Mouse (Mus musculus) spleen, postnatal 36 days (tissue): ENCODE results near the gene Abhd2.

Source experiments
- DNase-seq, 2 experiments: peaks; one replicate each; pipeline ENCODE4 v3.0.0; 2022; ENCODE audit warnings: low spot score in 2 of 2, mixed read lengths in 1 of 2

Abhd2 gene

GRCm38 (mm10) chr7:79375594-79375993 is 102.6 kb downstream of the Abhd2 start:
- DNase-seq = no peak

- DNase-seq = no peak
Measured at GRCm38 (mm10) chr7:79376516-79377275, 103.7 kb downstream of the Abhd2 start.

- no peak for DNase-seq
Measured at GRCm38 (mm10) chr7:79386422-79387133, 113.6 kb downstream of the Abhd2 start, which contains the start of gene Rlbp1. Rlbp1 (minus strand) TSS chr7:79387048.

GRCm38 (mm10) chr7:79387140-79387539 is 114.1 kb downstream of the Abhd2 start:
- DNase-seq = no peak

- DNase-seq = no peak
Measured at GRCm38 (mm10) chr7:79387991-79388390, 115.0 kb downstream of the Abhd2 start.

GRCm38 (mm10) chr7:79388671-79389206 is 115.7 kb downstream of the Abhd2 start:
- no peak for DNase-seq

- no peak for DNase-seq
Measured at GRCm38 (mm10) chr7:79390141-79390708, 117.2 kb downstream of the Abhd2 start.

- no peak for DNase-seq
Measured at GRCm38 (mm10) chr7:79391471-79391870, 118.5 kb downstream of the Abhd2 start.

GRCm38 (mm10) chr7:79391883-79392649 is 119.1 kb downstream of the Abhd2 start, which contains the start of gene Fanci:
Fanci (plus strand) TSS chr7:79391929.
- peak; percentile 88 to 92 for DNase-seq

GRCm38 (mm10) chr7:79392860-79393513 is 120.0 kb downstream of the Abhd2 start:
- DNase-seq = peak; percentile 21 to 43

- no peak for DNase-seq
Measured at GRCm38 (mm10) chr7:79393924-79394323, 120.9 kb downstream of the Abhd2 start.

- DNase-seq = no peak
Measured at GRCm38 (mm10) chr7:79394666-79395065, 121.7 kb downstream of the Abhd2 start.

- no peak for DNase-seq
Measured at GRCm38 (mm10) chr7:79395186-79395585, 122.2 kb downstream of the Abhd2 start.

- no peak for DNase-seq
Measured at GRCm38 (mm10) chr7:79397446-79397963, 124.5 kb downstream of the Abhd2 start.

GRCm38 (mm10) chr7:79398426-79398825 is 125.4 kb downstream of the Abhd2 start:
- no peak for DNase-seq

- no peak for DNase-seq
Measured at GRCm38 (mm10) chr7:79398971-79399370, 126.0 kb downstream of the Abhd2 start.

GRCm38 (mm10) chr7:79400296-79400695 is 127.3 kb downstream of the Abhd2 start:
- no peak for DNase-seq

GRCm38 (mm10) chr7:79414449-79415375 is 141.7 kb downstream of the Abhd2 start:
- DNase-seq = no peak
